8 mouse cellular contexts compared by ENCODE assay signal in the genomic region with DNA sequence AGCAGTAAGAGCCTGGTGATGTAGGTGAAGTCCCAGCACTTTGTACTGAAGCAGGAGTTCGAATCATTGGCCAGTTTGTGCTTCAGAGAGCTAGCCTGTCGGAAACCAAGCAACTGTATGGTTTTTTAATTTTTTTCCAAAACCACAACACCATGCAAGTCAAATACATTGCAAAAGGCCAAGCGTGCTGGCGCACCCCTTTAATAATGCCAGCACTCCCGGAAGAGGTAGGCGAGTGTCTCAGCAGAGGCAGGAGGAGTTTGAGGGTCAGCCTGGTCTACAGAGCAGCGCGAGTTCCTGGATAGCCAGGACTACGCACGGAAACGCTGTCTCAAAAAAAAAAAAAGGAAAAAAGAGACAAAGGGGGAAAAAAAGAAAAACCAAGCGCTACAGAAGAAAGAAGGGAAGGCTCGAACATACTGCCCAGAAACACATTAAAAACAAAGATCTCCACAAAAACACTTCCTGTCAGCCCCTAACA. TPM values are rescaled to one million over a fixed set of nuclear protein-coding genes. Genes with fewer than 3 reads are reported as not detected.
DNase-seq lines count a peak whose midpoint lies in the region; ATAC-seq and TF ChIP-seq lines count a peak whose summit lies in the region.

No protein-coding gene starts in this region.

- peak overlapping the region; percentile 100 for H3K4me3 ChIP-seq in embryonic facial prominence, embryonic 15.5 days (replicated peaks)
- peak overlapping the region; percentile 96 for H3K4me3 ChIP-seq in hindbrain, embryonic 10.5 days
- H3K4me3 ChIP-seq in limb, embryonic 13.5 days: peak overlapping the region; percentile 99
- peak overlapping the region; percentile 100 for H3K4me3 ChIP-seq in midbrain, embryonic 14.5 days (replicated peaks; ENCODE audit: low read depth, low read length)
- peak overlapping the region; percentile 100 for H3K4me3 ChIP-seq in testis, adult 2 months (ENCODE audit: control insufficient read depth, low read depth, low read length)

- peak overlapping the region; percentile 93 for H3K27ac ChIP-seq in embryonic facial prominence, embryonic 15.5 days (replicated peaks)
- peak overlapping the region; percentile 98 for H3K27ac ChIP-seq in hindbrain, embryonic 10.5 days
- H3K27ac ChIP-seq in limb, embryonic 13.5 days: peak overlapping the region; percentile 92; the same call in 1 of the 2 replicates
- peak overlapping the region; percentile 88 for H3K27ac ChIP-seq in midbrain, embryonic 14.5 days (replicated peaks; ENCODE audit: low read depth, low read length)
- peak overlapping the region; percentile 41 for H3K27ac ChIP-seq in testis, adult 2 months (ENCODE audit: control insufficient read depth, insufficient read depth, low read depth, low read length)

- no peaks in the 10 kb centered on the region for H3K27me3 ChIP-seq in embryonic facial prominence, embryonic 15.5 days
- H3K27me3 ChIP-seq in hindbrain, embryonic 10.5 days (ENCODE audit: insufficient read depth, poor library complexity, severe bottlenecking): no peaks in the 10 kb centered on the region
- no peaks in the 10 kb centered on the region for H3K27me3 ChIP-seq in limb, embryonic 13.5 days
- H3K27me3 ChIP-seq in midbrain, embryonic 14.5 days (ENCODE audit: control insufficient read depth, insufficient read depth, low read length): no peaks in the 10 kb centered on the region
- H3K27me3 ChIP-seq in testis, adult 2 months (ENCODE audit: control insufficient read depth, insufficient read depth, low read length): no peaks in the 10 kb centered on the region

- H3K9ac ChIP-seq in embryonic facial prominence, embryonic 15.5 days: peak overlapping the region; percentile 40
- H3K9ac ChIP-seq in limb, embryonic 13.5 days: peak overlapping the region; percentile 100
- peak overlapping the region; percentile 99 for H3K9ac ChIP-seq in midbrain, embryonic 14.5 days (replicated peaks; ENCODE audit: low read length)

- peak; percentile 33 for DNase-seq in embryo, embryonic 10.5 days (ENCODE audit: low spot score)
- no peak for DNase-seq in embryo, embryonic 9.5 days (ENCODE audit: extremely low spot score)
- DNase-seq in NIH3T3 (ENCODE audit: low read depth): peak; percentile 59
- DNase-seq in hindbrain, embryonic 10.5 days (ENCODE audit: low spot score): no peak
- DNase-seq in midbrain, embryonic 14.5 days: no peak

- H3K4me2 ChIP-seq in embryonic facial prominence, embryonic 15.5 days (replicated peaks): peak overlapping the region; percentile 55
- H3K4me2 ChIP-seq in limb, embryonic 13.5 days (replicated peaks): peak overlapping the region; percentile 86
- H3K4me2 ChIP-seq in midbrain, embryonic 14.5 days (ENCODE audit: low read length): peak overlapping the region; percentile 92

- WGBS in embryonic facial prominence, embryonic 15.5 days: 9% methylated on average over 13 of the region's 13 CpGs
- 14% methylated on average over 13 of the region's 13 CpGs for WGBS in hindbrain, embryonic 10.5 days
- 9% methylated on average over 13 of the region's 13 CpGs for WGBS in limb, embryonic 13.5 days
- 12% methylated on average over 13 of the region's 13 CpGs for WGBS in midbrain, embryonic 14.5 days

- H3K4me1 ChIP-seq in embryonic facial prominence, embryonic 15.5 days: peaks cover 6% of the 10 kb centered on the region
- H3K4me1 ChIP-seq in hindbrain, embryonic 10.5 days (replicated peaks): peaks cover 18% of the 10 kb centered on the region
- peaks cover 15% of the 10 kb centered on the region for H3K4me1 ChIP-seq in limb, embryonic 13.5 days
- H3K4me1 ChIP-seq in midbrain, embryonic 14.5 days (ENCODE audit: control insufficient read depth, insufficient read depth, low read length): peaks cover 17% of the 10 kb centered on the region; the same call in 1 of the 2 replicates
- no peaks in the 10 kb centered on the region for H3K4me1 ChIP-seq in testis, adult 2 months (ENCODE audit: control insufficient read depth, insufficient read depth, low read length)

- no peak for ATAC-seq in embryonic facial prominence, embryonic 15.5 days (ENCODE audit: insufficient number of reproducible peaks, low FRiP score, low TSS enrichment, low read depth)
- ATAC-seq in limb, embryonic 13.5 days (ENCODE audit: low FRiP score, low read depth): peak; percentile 64
- peak; percentile 70; the same call in 1 of the 2 replicates for ATAC-seq in midbrain, embryonic 14.5 days (ENCODE audit: low FRiP score, low TSS enrichment)

- no peak for TF ChIP-seq CTCF in testis, adult 2 months (IDR thresholded peaks at IDR 0.05; ENCODE audit: control insufficient read depth, insufficient read depth, insufficient replicate concordance, low read depth, low read length)

- TF ChIP-seq POLR2A in testis, adult 2 months (IDR thresholded peaks at IDR 0.05; ENCODE audit: control insufficient read depth, low read depth, low read length): no peak

- no peaks in the 10 kb centered on the region for H3K9me3 ChIP-seq in embryonic facial prominence, embryonic 15.5 days (replicated peaks)
- no peaks in the 10 kb centered on the region for H3K9me3 ChIP-seq in hindbrain, embryonic 10.5 days
- no peaks in the 10 kb centered on the region for H3K9me3 ChIP-seq in limb, embryonic 13.5 days
- no peaks in the 10 kb centered on the region for H3K9me3 ChIP-seq in midbrain, embryonic 14.5 days (ENCODE audit: control insufficient read depth, low read length)

- no peaks in the 10 kb centered on the region for H3K36me3 ChIP-seq in embryonic facial prominence, embryonic 15.5 days
- peaks cover 22% of the 10 kb centered on the region for H3K36me3 ChIP-seq in hindbrain, embryonic 10.5 days
- H3K36me3 ChIP-seq in limb, embryonic 13.5 days: peaks cover 13% of the 10 kb centered on the region
- 0 out of 2 replicates have a peak, but pooled peaks cover 3% of the 10 kb centered on the region for H3K36me3 ChIP-seq in midbrain, embryonic 14.5 days (ENCODE audit: control insufficient read depth, insufficient read depth, low read length)
- H3K36me3 ChIP-seq in testis, adult 2 months (ENCODE audit: control insufficient read depth, insufficient read depth, low read length): no peaks in the 10 kb centered on the region; the same call in 1 of the 2 replicates

RNA-seq across cellular contexts. Expression of a gene that starts 0.3 kb away (rescaled TPM):
- 287 and 315 TPM in 2 replicates for polyA plus RNA-seq in embryonic facial prominence, embryonic 15.5 days (2015; fragmentation: Nextera tagmentation; extraction: Ambion mirVana)
- 215 and 355 TPM in 2 replicates for polyA plus RNA-seq in hindbrain, embryonic 10.5 days (2016; fragmentation: Nextera tagmentation; extraction: Ambion mirVana)
- 379 and 400 TPM in 2 replicates for polyA plus RNA-seq in limb, embryonic 13.5 days (2015; fragmentation: Nextera tagmentation; extraction: Ambion mirVana)
- 251 and 296 TPM in 2 replicates for polyA plus RNA-seq in midbrain, embryonic 14.5 days (2014; fragmentation: Nextera tagmentation; extraction: Ambion mirVana)
- 4.2 and 7.1 TPM in 2 replicates for polyA plus RNA-seq in testis, adult 2 months (2012; rRNA removed)

RNA-seq across cellular contexts. Expression of a gene that starts 24.4 kb away (rescaled TPM):
- 35.8 and 36.6 TPM in 2 replicates for polyA plus RNA-seq in embryonic facial prominence, embryonic 15.5 days (2015; fragmentation: Nextera tagmentation; extraction: Ambion mirVana)
- polyA plus RNA-seq in hindbrain, embryonic 10.5 days (2016; fragmentation: Nextera tagmentation; extraction: Ambion mirVana): 39.0 and 45.9 TPM in 2 replicates
- polyA plus RNA-seq in limb, embryonic 13.5 days (2015; fragmentation: Nextera tagmentation; extraction: Ambion mirVana): 36.2 and 40.5 TPM in 2 replicates
- 27.7 and 29.7 TPM in 2 replicates for polyA plus RNA-seq in midbrain, embryonic 14.5 days (2014; fragmentation: Nextera tagmentation; extraction: Ambion mirVana)
- polyA plus RNA-seq in testis, adult 2 months (2012; rRNA removed): 1.8 and 2.1 TPM in 2 replicates

RNA-seq across cellular contexts. Expression of a gene that starts 36.0 kb away (rescaled TPM):
- 11.7 and 15.0 TPM in 2 replicates for polyA plus RNA-seq in embryonic facial prominence, embryonic 15.5 days (2015; fragmentation: Nextera tagmentation; extraction: Ambion mirVana)
- polyA plus RNA-seq in hindbrain, embryonic 10.5 days (2016; fragmentation: Nextera tagmentation; extraction: Ambion mirVana): 10.9 and 13.6 TPM in 2 replicates
- polyA plus RNA-seq in limb, embryonic 13.5 days (2015; fragmentation: Nextera tagmentation; extraction: Ambion mirVana): 13.8 and 14.6 TPM in 2 replicates
- 26.0 and 26.9 TPM in 2 replicates for polyA plus RNA-seq in midbrain, embryonic 14.5 days (2014; fragmentation: Nextera tagmentation; extraction: Ambion mirVana)
- polyA plus RNA-seq in testis, adult 2 months (2012; rRNA removed): 6.7 and 9.1 TPM in 2 replicates

RNA-seq across cellular contexts. Expression of a gene that starts 39.3 kb away (rescaled TPM):
- polyA plus RNA-seq in embryonic facial prominence, embryonic 15.5 days (2015; fragmentation: Nextera tagmentation; extraction: Ambion mirVana): 24.5 and 25.8 TPM in 2 replicates
- 23.1 and 23.2 TPM in 2 replicates for polyA plus RNA-seq in hindbrain, embryonic 10.5 days (2016; fragmentation: Nextera tagmentation; extraction: Ambion mirVana)
- 29.2 and 31.6 TPM in 2 replicates for polyA plus RNA-seq in limb, embryonic 13.5 days (2015; fragmentation: Nextera tagmentation; extraction: Ambion mirVana)
- 75.3 and 85.9 TPM in 2 replicates for polyA plus RNA-seq in midbrain, embryonic 14.5 days (2014; fragmentation: Nextera tagmentation; extraction: Ambion mirVana)
- polyA plus RNA-seq in testis, adult 2 months (2012; rRNA removed): 10.9 and 20.3 TPM in 2 replicates

Comparison
In these comparisons a context has a peak if more than half of its experiments do, and no peak if none do; other contexts are left out.
1. DNase-seq: peak in embryo, embryonic 10.5 days (single experiment) and NIH3T3 (single experiment); none in embryo, embryonic 9.5 days (single experiment), hindbrain, embryonic 10.5 days (single experiment) and midbrain, embryonic 14.5 days (single experiment).
2. H3K27ac ChIP-seq: peak in every context shown above with its lines; median percentile 98 in hindbrain, embryonic 10.5 days; 93 in embryonic facial prominence, embryonic 15.5 days; 92 in limb, embryonic 13.5 days; 88 in midbrain, embryonic 14.5 days; 41 in testis, adult 2 months.
3. H3K9ac ChIP-seq: peak in every context shown above with its lines; median percentile 100 in limb, embryonic 13.5 days; 99 in midbrain, embryonic 14.5 days; 40 in embryonic facial prominence, embryonic 15.5 days.
4. RNA of a gene that starts 0.3 kb away (polyA plus RNA-seq): 379 to 400 TPM in limb, embryonic 13.5 days, 251 to 296 TPM in midbrain, embryonic 14.5 days, 287 to 315 TPM in embryonic facial prominence, embryonic 15.5 days and 215 to 355 TPM in hindbrain, embryonic 10.5 days; 4.2 to 7.1 TPM in testis, adult 2 months; every median in the first group is over 10 times any median in the second.
5. Peak in every context shown above with its lines, with median percentiles within 50 percentile points of each other: H3K4me2 ChIP-seq and H3K4me3 ChIP-seq.